Mouse (Mus musculus) cortical plate, adult 2 months (tissue): ENCODE measurements around the gene Rundc3b.

Experiments
- CTCF ChIP-seq: fragments of 200-500 bp; IDR thresholded peaks from 2 replicates; pipeline ENCODE4 v1.5.1; 2011; ENCODE audit warnings: mild to moderate bottlenecking, control low read depth, low read length; ENCODE audit not compliant: insufficient read depth; ENCODE audit errors: extremely low read depth
- POLR2A ChIP-seq: fragments of 200-500 bp; IDR thresholded peaks from 2 replicates; pipeline ENCODE4 v1.6.1; 2011; ENCODE audit warnings: mild to moderate bottlenecking, low read length, control low read depth; ENCODE audit not compliant: insufficient read depth; ENCODE audit errors: extremely low read depth

DNA sequence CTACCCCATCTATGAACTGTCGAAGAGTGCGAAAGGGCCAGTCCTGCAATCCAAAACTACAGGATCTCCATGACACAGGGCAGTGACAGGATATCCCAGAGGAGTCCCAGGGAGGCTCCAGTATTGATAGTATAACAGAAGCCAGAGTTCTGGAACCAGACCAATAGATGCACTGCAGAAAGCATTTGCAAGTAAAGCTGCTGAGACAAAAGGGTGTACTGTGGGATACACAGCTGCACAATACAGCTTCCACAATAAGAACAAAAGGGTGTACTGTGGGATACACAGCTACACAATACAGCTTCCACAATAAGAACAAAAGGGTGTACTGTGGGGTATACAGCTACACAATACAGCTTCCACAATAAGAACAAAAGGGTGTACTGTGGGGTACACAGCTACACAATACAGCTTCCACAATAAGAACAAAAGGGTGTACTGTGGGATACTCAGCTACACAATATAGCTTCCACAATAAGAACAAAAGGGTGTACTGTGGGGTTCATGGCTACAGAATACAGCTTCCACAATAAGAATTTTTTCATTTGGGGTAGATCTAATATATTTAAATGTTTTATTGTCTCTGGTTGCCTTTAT is 134.0 kb downstream of the Rundc3b start:
- TF ChIP-seq POLR2A (no peak), CTCF (no peak)
